Mouse (Mus musculus) embryonic fibroblast, embryonic 13.5 days (primary cell): ENCODE results near the gene Tbx4.

Experiments used
- CTCF ChIP-seq: IDR thresholded peaks from 2 replicates; pipeline ENCODE4 v1.5.1; 2011; ENCODE audit warnings: mild to moderate bottlenecking, control low read depth, low read length, moderate library complexity, borderline replicate concordance; ENCODE audit not compliant: insufficient read depth
- POLR2A ChIP-seq: IDR thresholded peaks from 2 replicates; pipeline ENCODE4 v1.6.1; 2011; ENCODE audit warnings: low read depth, mild to moderate bottlenecking, control low read depth, low read length, moderate library complexity

- TF ChIP-seq POLR2A (no peak), CTCF (no peak)
These were observed 23.9 kb downstream of the Tbx4 start for GRCm38 (mm10) chr11:85910133-85910532.
